Mouse (Mus musculus) lung, adult 2 months (tissue): ENCODE results near the gene Trim24. TPM values are rescaled to one million over a fixed set of nuclear protein-coding genes. Genes with fewer than 3 reads are reported as not detected.

ENCODE experiments used
- DNase-seq: peaks from one replicate; pipeline ENCODE4 v3.0.0; 2022
- H3K4me1 ChIP-seq: fragments of 200-500 bp; 2 replicates; pipeline ENCODE4 v1.6.1; 2011; ENCODE audit warnings: low read length; ENCODE audit not compliant: control insufficient read depth, insufficient read depth
- H3K4me3 ChIP-seq: fragments of 200-500 bp; replicated peaks from 2 replicates; pipeline ENCODE3; 2011; ENCODE audit warnings: low read depth, mild to moderate bottlenecking, control low read depth, low read length; ENCODE audit errors: extremely low read depth
- CTCF ChIP-seq: fragments of 200-500 bp; IDR thresholded peaks from 2 replicates; pipeline ENCODE4 v1.5.1; 2011; ENCODE audit warnings: mild to moderate bottlenecking, low read length, control low read depth; ENCODE audit not compliant: insufficient read depth
- POLR2A ChIP-seq: fragments of 200-500 bp; IDR thresholded peaks from 2 replicates; pipeline ENCODE4 v1.6.1; 2011; ENCODE audit warnings: low read depth, mild to moderate bottlenecking, control low read depth, low read length, borderline replicate concordance; ENCODE audit errors: extremely low read depth
- WGBS: fragments of 180-500 bp; shearing (Covaris S2); methylation state at CpG from one replicate; pipeline ENCODE4 v1.1.7; 2018; 5-methylcytosine and 5-hydroxymethylcytosine counted together
- polyA plus RNA-seq: library from polyadenylated mRNA; depleted of rRNA; stranded (reverse); fragments of >200 nt; gene quantifications from 2 replicates; pipeline ENCODE4 v1.2.3, GENCODE M21; 2012

Trim24 gene
- polyA plus RNA-seq, 1 experiment: 12.4 TPM

DNA sequence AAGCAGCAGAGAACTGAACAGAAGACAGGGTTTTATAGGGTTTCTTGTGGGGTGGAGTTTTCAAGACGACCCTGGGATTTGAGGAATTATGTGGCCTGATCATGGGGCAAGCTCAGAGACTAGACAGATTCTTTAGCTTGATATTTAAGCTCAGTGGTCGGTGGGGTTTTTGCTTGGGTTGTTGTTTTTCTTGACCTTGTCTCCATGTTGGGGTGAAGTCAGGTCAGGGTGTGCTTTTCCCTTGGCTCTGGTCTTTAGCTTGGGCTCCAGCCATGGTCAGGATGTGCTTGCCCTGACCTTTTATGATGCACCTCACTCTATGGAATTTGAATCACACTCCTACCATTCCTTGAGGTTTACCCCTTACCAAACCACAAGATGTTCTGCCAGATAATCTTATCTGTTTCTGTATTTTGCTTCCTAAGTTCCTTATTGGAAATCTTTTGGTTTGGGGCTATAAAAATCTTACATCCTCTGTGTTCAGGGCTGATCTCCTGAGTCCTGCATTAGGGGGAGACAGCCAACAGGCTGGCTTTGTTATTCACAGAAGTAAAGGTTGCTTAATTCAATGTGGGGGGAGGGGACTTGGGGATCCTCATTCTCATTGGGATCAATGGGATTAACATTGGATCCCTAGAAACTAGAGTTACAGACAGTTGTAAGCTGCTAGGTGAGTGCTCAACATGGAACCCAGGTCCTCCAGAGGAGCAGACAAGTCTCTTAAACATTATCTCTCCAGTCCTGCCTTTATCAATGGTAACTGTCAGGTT, 6.5 kb upstream of the Trim24 start:
- no peak for DNase-seq
- TF ChIP-seq POLR2A: no peak
- Histone ChIP-seq H3K4me1 (no peaks in the 10 kb centered on the region), H3K4me3 (no peak overlapping the region)
- WGBS: 89% methylated on average over 2 of the region's 2 CpGs

DNA sequence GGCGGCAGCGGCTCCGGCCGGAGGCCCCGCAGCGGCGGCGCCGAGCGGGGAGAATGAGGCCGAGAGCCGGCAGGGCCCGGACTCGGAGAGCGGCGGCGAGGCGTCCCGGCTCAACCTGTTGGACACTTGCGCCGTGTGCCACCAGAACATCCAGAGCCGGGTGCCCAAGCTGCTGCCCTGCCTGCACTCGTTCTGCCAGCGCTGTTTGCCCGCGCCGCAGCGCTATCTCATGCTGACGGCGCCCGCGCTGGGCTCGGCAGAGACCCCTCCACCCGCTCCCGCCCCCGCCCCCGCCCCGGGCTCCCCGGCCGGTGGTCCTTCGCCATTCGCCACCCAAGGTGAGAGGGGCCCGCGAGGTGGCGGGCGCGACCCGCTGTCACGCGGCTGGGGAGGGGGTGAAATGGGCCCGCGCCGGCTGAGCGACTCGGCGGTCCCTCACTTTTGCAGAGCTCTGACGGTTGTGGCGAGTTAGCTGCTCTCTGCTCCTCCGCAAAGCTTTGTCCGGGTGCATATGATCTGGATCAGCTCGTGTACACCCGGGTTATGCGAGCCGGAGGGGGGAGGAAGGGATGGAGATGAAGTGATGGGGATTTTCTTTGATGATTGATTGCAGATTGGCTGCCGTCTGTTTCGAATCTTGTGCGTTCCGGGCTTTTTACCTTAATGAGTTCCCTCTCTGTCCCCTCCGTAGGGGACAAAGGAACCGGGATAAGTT, 683 bp downstream of the Trim24 start:
- TF ChIP-seq CTCF: no peak
- no peak for TF ChIP-seq POLR2A
- under 1% methylated on average over 63 of the region's 70 CpGs for WGBS
- Histone ChIP-seq H3K4me3 (peak overlapping the region; percentile 74), H3K4me1 (no peaks in the 10 kb centered on the region; the same call in 1 of the 2 replicates)
- DNase-seq: no peak

DNA sequence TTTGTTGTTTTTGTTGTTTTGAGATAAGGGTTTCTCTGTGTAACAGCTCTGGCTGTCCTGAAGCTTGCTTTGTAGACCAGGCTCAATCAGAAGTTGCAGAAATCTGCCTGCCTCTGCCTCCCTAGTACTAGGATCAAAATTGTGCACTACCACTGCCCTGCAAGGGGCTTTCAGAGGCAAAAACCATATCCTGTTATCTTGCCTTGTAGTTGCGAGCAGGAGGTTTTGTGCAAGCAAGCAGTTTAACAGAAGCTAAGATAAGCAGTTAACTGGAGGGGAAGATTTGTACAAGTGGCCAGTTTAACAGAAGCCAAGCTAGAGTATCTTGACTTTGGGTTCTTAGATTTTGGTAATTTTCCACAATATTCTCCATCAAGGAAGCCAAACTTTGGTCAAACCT, 2.2 kb downstream of the Trim24 start:
- TF ChIP-seq POLR2A (no peak), CTCF (no peak)
- Histone ChIP-seq H3K4me3 (no peak overlapping the region), H3K4me1 (no peaks in the 10 kb centered on the region; the same call in 1 of the 2 replicates)
- WGBS: 98% methylated on average over 1 of the region's 1 CpGs
- no peak for DNase-seq

DNA sequence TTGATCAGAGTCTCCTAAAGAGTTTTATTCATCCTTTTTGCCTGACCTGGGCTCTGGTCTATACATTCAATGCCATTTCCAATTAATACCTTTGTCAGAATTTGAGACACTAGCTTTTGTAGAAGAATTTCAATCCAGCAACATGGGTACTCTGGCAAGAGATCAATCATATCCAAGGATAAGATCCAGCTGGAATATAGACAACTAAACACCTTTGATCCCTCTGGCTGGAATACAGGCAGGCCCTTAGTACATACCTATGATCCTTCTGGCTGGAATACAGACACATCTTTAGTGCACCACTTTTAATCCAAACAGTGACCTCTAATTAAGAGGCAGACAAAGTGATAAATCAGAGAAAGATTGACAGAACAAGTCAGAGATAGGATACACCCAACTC, 3.1 kb downstream of the Trim24 start:
- no peak for TF ChIP-seq POLR2A
- TF ChIP-seq CTCF: no peak
- no peak overlapping the region for H3K4me3 ChIP-seq
- no peak for DNase-seq

DNA sequence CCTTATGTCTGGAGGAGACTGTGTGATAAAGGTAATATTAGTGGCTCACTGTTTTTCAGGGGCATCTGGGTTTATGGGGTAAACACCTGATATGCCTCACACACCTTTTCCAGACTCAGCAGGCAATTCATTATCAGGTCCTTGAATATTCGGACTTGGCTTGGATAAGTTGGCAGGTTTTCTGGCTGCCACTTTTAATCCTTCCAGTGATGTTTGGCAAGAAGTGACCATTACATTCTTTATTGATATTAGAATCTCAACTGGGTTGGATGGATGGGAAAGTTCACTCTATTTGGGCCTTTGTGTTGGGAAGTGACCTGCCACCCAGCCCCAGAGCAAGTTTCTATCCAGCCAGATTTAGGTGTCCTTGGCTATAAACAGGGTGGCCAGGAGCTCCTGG, 7.6 kb downstream of the Trim24 start:
- Histone ChIP-seq H3K4me3 (no peak overlapping the region), H3K4me1 (no peaks in the 10 kb centered on the region)
- 57% methylated on average over 1 of the region's 1 CpGs for WGBS
- DNase-seq: no peak
- TF ChIP-seq CTCF (no peak), POLR2A (no peak)

More for the DNA sequence above, 3.1 kb downstream of the Trim24 start:
- no peaks in the 10 kb centered on the region; the same call in 1 of the 2 replicates for H3K4me1 ChIP-seq

DNA sequence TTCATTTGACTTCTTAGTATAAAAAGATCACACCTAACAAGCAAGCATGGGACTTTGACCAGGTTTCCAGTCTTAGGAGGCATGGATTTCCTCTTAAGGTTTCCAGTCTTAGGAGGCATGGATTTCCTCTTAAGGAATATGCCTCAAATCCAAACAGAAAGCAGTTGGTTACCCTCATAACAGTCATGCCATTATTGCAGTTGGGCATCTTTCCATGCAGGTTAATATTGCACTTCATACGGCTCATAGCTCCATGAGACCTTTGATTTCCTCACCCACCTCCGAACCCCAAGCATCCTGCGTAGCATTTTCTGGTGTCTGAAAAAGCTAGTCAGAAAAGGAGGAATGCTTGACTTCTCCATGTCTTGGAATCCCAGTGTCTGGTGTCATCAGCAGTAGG, 10.0 kb downstream of the Trim24 start:
- DNase-seq: no peak
- no peaks in the 10 kb centered on the region; the same call in 1 of the 2 replicates for H3K4me1 ChIP-seq
- over 99% methylated on average over 3 of the region's 3 CpGs for WGBS
- TF ChIP-seq POLR2A: no peak
- TF ChIP-seq CTCF: no peak
- no peak overlapping the region for H3K4me3 ChIP-seq

DNA sequence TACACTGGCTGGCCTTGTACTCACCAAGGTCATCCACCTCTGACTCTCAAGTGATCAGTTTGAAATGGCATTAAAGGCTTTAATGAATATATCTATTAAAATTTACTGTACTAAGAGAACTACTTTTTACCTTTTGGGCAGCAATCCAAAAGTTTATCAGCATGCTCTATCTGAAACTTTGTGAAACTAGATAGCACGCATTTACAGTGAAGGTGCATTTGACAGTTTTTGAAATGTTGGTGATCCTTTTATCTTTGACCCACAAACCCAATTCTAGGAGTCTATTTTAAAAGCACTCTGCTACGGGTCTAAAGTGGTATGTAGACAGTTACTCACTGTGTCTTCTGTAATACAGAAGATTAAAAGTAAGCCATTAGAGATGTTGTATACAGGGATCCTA, 23.0 kb downstream of the Trim24 start:
- WGBS: 66% methylated on average over 2 of the region's 2 CpGs
- no peak overlapping the region for H3K4me3 ChIP-seq
- H3K4me1 ChIP-seq: 0 out of 2 replicates have a peak, but pooled peaks cover 3% of the 10 kb centered on the region
- no peak for DNase-seq
- TF ChIP-seq CTCF: no peak
- no peak for TF ChIP-seq POLR2A

DNA sequence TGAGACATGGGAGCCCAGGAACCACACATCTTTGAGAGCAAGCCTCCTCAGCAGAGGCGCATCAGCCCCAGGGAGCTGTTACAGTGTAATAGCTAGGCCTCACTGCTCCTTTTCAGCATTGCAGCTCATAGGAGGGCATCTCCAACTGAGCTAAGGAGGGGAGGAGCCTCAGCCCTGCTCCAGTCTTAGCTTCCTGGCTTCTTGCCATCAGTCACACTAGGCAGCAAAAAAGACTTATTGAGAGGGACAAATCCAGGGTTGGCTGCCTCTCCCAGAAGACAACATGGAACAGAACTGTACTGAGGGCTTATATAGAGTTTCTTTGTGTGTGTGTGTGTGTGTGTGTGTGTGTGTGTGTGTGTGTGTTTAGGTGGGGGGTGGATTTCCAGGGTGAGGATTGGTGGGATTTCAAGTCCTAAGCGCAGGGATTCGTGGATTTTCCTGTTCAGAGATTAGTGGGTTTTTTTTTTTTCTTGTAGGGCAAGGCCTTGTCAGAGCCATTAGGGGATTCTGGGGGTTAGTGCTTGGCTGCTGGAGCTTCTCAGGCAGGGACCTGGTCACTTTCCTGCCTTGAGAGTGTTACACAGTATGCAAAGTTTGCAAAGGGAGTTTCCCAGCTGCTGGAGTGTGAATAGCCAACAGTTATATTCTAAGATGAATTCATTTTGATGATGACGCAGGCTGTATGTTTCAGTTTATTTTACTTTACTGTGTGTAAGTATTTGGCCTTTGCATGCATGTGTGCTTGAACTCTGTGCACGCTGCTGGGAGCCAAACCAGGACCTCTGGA, 25.2 kb downstream of the Trim24 start:
- DNase-seq: peak; percentile 12
- TF ChIP-seq CTCF: no peak
- no peak for TF ChIP-seq POLR2A
- WGBS: 72% methylated on average over 5 of the region's 5 CpGs
- H3K4me3 ChIP-seq: no peak overlapping the region
- H3K4me1 ChIP-seq: 0 out of 2 replicates have a peak, but pooled peaks cover 3% of the 10 kb centered on the region

DNA sequence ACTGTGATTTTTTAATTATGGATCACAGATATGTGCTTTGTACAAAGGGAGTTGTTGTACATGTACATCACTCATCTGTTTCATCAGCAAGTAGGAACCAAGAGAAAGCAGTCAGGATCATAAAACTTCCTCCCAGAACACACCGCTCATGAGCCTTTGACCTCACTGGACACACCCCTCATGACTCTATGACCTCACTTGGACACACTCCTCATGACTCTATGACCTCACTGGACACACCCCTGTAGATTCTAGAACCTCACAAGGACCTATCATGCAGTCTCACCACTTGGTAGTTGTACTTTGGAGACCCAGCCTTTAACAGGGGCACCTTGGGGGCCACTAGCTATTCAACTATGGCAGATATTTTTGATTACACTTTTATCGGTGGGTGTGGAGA, 29.6 kb downstream of the Trim24 start:
- Histone ChIP-seq H3K4me3 (no peak overlapping the region), H3K4me1 (0 out of 2 replicates have a peak, but pooled peaks cover 3% of the 10 kb centered on the region)
- DNase-seq: no peak
- TF ChIP-seq POLR2A: no peak
- TF ChIP-seq CTCF: no peak
- 86% methylated on average over 2 of the region's 2 CpGs for WGBS

DNA sequence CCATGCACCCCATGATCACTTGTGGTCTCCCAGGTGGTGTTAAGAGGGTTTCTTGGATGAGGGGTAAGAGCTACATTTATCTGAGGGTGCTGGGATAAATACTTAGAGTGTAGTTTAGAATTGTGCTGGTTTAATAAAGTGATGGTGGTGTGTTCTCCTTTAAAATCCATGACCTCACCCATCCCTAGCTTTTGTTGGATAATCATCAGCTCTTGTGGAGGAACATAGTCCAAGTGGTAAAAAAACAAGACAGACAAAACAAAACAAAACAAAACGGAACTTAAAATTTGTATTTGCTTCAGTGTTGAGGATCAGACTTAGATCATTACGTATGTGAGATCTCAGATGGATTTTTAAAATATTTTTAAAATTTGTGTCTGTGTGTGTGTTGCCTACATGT, 31.2 kb downstream of the Trim24 start:
- TF ChIP-seq CTCF (no peak), POLR2A (no peak)
- Histone ChIP-seq H3K4me3 (no peak overlapping the region), H3K4me1 (no peaks in the 10 kb centered on the region)
- no peak for DNase-seq
- WGBS: 65% methylated on average over 2 of the region's 2 CpGs
